Mouse (Mus musculus): ENCODE results near the gene Iqschfp.
A peak's percentile ranks its signal among the peaks of the same experiment; 100 is the strongest.

Iqschfp gene

GRCm38 (mm10) chr3:68466643-68467042 lies 574.6 kb downstream of the Iqschfp start:
- no peak for DNase-seq

GRCm38 (mm10) chr3:68467941-68468687 lies 576.1 kb downstream of the Iqschfp start:
- no peak for DNase-seq

DNA sequence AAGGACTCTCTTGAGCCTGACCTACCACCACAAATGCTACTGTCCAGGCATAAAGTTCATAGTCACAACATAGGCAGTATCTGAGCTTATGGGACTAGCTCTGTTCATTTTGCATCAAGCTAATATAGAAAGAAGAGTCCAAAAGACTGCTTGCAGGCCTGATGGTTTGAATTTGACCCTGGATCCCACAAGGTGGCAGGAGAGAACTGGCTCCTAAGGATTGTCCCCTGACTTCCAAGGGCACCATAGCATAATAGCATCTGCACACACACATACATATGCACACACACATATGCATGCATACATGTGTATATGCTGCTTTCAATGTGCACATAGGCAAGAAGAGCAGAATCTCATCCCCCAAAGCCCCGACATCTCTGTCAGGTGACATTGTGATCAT lies 577.6 kb downstream of the Iqschfp start:
- no peak for DNase-seq

GRCm38 (mm10) chr3:68470061-68470460 lies 578.0 kb downstream of the Iqschfp start:
- no peak for DNase-seq

DNA sequence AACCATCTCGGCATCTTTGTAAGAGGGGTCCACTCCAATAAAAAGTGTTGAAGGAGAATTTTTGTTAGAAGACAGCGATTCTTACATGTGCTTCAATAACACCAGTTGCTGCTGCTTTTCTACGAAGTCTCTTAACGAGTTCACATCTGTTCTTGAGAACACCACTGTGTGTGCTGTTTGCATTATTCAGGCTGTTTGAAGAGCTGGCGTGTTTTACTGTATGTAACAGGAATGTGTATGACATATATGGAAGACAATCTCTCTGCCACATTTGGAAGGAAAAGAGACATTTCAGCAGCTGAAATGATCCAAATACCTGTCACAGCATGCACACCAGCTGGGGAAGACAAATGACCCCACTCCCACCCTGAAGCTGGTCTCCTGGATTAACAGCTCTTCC lies 578.6 kb downstream of the Iqschfp start:
- no peak for DNase-seq

DNA sequence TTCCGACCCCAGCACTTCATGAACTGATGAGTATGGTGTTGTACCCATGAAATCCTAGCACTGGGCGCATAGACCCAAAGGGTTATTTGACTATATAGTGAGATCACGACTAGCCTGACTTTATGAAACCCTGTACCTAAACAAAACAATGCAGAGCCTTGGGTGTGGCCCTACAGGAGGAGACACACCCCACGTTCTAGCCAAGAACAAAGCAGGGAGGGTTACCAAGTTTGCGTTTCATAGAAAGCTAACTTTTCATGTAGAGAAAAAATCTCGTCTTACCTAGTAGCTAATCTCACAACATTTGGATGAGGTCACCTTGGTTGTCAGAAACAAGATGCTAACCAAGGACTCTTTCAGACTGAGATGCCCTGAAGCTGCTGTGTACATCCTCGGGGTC lies 584.3 kb downstream of the Iqschfp start:
- DNase-seq = no peak

GRCm38 (mm10) chr3:68477478-68477877 lies 585.4 kb downstream of the Iqschfp start:
- no peak for DNase-seq

- DNase-seq = no peak
Observed at GRCm38 (mm10) chr3:68479266-68479665, 587.2 kb downstream of the Iqschfp start.

DNA sequence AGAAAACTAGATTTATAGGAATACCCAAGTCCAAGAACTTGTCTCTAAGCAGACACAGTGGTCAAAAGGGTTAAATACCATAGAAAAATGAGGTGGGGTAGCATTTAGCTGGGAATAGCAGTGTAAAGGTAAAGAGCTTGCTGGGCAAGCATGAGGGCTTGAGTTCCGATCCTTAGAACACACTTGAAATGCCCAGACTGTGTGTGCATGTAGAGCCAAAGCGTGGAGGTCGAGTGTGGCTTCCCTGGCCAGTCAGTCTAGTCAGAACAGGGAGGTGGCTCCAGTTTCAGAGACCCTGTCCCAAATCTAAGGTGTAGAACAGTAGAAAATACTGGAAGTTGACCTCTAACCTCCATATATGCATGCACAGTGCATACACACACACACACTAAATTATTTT lies 591.5 kb downstream of the Iqschfp start:
- no peak for DNase-seq

- DNase-seq = no peak
Observed at GRCm38 (mm10) chr3:68484021-68484420, 592.0 kb downstream of the Iqschfp start.

GRCm38 (mm10) chr3:68484561-68484960 lies 592.5 kb downstream of the Iqschfp start:
- no peak for DNase-seq

- no peak for DNase-seq
Observed at GRCm38 (mm10) chr3:68487621-68488020, 595.6 kb downstream of the Iqschfp start.

DNA sequence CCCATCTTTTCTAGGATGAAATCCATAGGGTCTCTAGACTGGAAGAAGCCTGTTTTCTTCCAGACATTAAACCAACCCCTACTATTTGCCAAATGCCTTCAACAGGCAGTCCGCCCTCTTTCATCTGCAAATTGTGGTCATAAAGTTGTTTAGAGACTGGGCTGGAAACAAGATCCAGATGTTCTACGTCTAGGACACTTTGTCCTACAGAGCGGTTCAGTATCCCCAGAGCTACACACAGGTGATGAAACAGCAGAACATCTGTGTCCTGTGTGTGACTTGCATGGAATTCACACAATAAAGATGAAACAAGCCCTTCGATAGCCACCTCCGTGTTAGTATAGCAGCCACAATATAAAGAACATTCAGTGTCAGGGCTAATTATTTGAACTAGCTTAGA lies 596.3 kb downstream of the Iqschfp start:
- DNase-seq = no peak

DNA sequence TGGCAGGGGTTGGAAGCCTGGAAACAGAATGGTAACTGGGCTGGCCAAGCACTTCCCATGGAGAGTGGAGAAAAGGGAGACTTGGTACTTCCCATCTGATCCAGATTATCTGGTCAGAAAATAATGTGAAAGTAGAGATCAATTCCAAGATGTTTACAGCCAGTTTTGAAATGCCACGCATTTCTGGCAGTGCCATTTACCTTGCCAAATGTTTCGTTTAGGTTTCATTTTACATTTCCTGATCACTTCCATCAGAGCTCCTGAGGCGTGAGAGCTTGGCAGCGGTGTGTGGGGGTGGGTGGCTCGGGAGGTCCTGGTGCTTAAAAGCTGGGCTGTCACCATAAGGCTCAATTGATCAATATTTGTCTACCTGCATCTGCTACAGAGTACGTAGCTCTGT lies 599.5 kb downstream of the Iqschfp start:
- no peak for DNase-seq

- DNase-seq = no peak
Observed at GRCm38 (mm10) chr3:68492066-68492465, 600.0 kb downstream of the Iqschfp start.

DNA sequence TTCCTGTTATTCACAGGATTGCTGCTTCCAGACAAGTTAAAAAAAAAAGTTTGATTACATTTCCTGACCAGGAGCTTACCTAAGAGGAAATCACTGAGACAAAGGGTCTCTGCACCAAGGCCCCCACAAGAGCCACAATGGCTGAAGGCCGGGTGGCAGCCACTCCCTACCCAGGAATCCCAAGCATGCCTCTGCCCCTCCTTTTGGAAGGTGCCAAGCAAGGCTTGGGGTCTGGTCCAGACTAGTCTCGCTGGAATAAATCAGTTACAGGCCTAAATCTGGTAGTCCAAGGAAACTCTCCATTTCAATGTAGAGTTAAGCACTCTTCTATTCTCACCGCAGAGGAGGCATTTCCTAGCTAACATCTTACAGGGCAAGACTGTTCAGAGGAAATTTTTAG lies 600.5 kb downstream of the Iqschfp start:
- no peak for DNase-seq

GRCm38 (mm10) chr3:68493170-68493585 lies 601.1 kb downstream of the Iqschfp start:
- no peak for DNase-seq

DNA sequence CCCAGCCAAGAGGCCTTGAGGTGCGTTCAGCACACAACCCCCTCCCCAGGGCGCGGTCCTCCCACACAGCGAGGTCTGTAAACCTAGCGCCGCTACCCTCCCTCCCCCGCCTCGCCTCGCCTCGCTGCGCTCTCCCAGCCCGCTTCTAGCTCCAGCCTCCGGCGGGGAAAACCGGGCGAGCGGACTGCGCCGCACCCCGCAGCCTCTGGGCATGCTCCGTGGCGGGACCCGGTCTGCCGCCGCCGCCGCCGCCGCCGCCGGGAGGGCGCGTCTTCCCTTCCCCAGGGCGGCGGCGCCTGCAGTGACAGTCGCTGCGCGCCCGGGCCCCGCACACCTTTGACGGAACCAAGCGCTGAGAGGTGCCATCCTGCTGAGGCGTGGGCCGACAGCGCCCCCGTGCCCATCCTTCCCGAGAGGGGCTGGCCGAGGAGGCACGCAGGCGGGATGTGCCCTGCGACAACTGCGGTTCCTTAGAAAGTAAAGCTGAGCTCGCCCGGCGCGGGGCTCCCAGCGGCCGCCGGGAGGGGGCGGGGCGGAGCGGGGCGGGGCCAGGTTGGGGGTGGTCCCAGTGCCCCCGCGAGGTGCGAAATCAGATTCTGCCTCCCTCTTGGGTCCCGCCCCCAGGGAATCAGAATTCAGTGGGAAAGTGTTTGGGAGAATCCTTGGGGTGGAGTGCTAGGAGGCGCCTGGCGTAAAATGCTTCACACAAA lies 601.7 kb downstream of the Iqschfp start:
- DNase-seq = peak; percentile 26

DNA sequence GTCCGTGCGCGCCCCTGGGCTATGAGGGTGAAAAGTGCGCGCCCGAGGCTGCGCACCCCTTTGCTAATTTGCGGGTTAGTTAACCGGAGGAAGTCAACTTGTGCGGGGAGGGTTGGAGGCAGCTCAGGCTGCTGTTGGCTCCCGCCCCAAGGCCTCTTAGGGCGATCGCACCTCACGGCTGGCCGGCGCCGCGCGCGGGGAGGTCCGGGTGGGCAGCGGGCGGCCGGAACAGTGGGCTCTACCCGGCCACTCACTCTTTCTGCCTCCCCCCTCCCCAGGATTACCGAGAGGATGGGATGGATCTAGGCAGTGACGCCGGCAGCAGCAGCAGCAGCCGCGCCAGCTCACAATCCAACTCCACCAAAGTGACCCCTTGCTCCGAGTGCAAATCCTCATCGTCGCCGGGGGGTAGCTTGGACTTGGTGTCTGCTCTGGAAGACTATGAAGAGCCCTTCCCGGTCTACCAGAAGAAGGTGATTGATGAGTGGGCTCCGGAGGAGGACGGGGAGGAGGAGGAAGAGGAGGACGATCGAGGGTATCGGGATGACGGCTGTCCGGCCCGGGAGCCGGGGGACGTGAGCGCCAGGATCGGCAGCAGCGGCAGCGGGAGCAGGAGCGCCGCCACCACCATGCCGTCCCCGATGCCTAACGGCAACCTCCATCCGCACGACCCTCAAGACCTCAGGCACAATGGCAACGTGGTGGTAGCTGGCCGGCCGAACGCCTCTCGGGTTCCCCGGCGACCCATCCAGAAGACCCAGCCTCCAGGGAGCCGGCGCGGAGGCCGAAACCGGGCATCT lies 602.5 kb downstream of the Iqschfp start:
- DNase-seq = peak; percentile 17

DNA sequence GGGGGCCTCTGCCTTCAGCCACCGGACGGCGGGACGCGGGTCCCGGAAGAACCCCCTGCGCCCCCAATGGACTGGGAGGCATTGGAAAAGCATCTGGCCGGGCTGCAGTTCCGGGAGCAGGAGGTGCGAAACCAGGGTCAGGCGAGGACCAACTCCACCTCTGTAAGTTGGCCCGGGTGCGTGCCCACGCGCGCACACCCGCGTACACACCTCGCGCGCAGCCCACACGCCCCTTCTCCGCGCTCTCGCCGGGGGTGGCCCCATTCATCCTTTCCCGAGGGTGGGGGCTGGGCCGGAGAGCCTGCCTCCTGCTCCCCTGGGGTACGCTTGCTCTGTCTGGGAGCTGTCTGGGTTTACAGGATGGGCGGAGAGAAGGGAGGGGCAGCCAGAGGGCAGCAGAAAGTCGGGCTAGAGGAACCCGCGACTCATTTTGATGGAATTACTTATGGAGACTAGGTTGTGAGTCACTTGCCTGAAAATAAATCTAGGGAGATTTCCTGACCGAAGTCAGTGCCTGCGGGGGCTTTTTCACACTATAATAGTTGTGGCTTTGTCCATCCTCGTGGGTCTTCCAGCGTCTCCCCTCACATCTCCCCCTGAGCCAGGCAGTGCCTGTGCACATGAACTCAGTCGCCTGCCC lies 603.2 kb downstream of the Iqschfp start:
- no peak for DNase-seq

GRCm38 (mm10) chr3:68495736-68496242 lies 603.8 kb downstream of the Iqschfp start:
- DNase-seq = no peak

- DNase-seq = no peak
Observed at GRCm38 (mm10) chr3:68496513-68496912, 604.5 kb downstream of the Iqschfp start.

All from cerebellum, adult 9-10 months (tissue).